Mouse (Mus musculus) gastrocnemius, postnatal 10 days (tissue): Measurements from ENCODE around the gene Large1. TPM values are rescaled to one million over a fixed set of nuclear protein-coding genes. Genes with fewer than 3 reads are reported as not detected.
A peak's percentile ranks its signal among the peaks of the same experiment; 100 is the strongest.
"Not testable (repeated sequence)": the region's sequence is repeated elsewhere in the genome, so short reads cannot be mapped to it uniquely, and the experiment has no call there.

ENCODE experiments used
- DNase-seq: peaks from one replicate; pipeline ENCODE4 v3.0.0; 2021; ENCODE audit warnings: mixed read lengths
- long read RNA-seq, 2 experiments: library from polyadenylated mRNA; stranded (forward); transcript quantifications; one replicate each; pipeline ENCODE4 v2.0.0; 2021
- total RNA-seq, 2 experiments: library from RNA; stranded (reverse); gene quantifications; 2 replicates each; pipeline ENCODE4 v1.2.3; 2021

The Large1 gene
- 10 to 100 TPM; 25.1 to 26.9 TPM for total RNA-seq
- long read RNA-seq, experiment 1, full-length matches to known transcripts: 11 of 15 reads
- long read RNA-seq, experiment 1, partial matches to known transcripts: 1 of 15 reads
- long read RNA-seq, experiment 1, other reads (novel, unspliced or antisense): 3 of 15 reads
- long read RNA-seq, experiment 2, full-length matches to known transcripts: 6 of 11 reads
- long read RNA-seq, experiment 2, partial matches to known transcripts: 2 of 11 reads
- long read RNA-seq, experiment 2, other reads (novel, unspliced or antisense): 3 of 11 reads

- DNase-seq: peak; percentile 97
Observed at GRCm38 (mm10) chr8:73353108-73353793, at the start of gene Large1. Gene Large1, minus strand, starts transcription at chr8:73353540.

- no peak for DNase-seq
Observed at GRCm38 (mm10) chr8:73400343-73400742, 47.0 kb upstream of the Large1 start.

GRCm38 (mm10) chr8:73373001-73373400 is 19.7 kb upstream of the Large1 start:
- not testable (repeated sequence) for DNase-seq

GRCm38 (mm10) chr8:73355979-73356378 is 2.6 kb upstream of the Large1 start:
- DNase-seq: peak; percentile 34

- peak; percentile 33 for DNase-seq
Observed at GRCm38 (mm10) chr8:73354201-73354881, 1.0 kb upstream of the Large1 start.

GRCm38 (mm10) chr8:73353794-73354179 is 447 bp upstream of the Large1 start:
- no peak for DNase-seq

- DNase-seq: peak; percentile 47
Observed at GRCm38 (mm10) chr8:73352301-73353107, 836 bp downstream of the Large1 start.

GRCm38 (mm10) chr8:73350366-73350765 is 3.0 kb downstream of the Large1 start:
- DNase-seq: no peak

- DNase-seq: peak; percentile 28
Observed at GRCm38 (mm10) chr8:73342761-73343395, 10.5 kb downstream of the Large1 start.

GRCm38 (mm10) chr8:73336845-73337244 is 16.5 kb downstream of the Large1 start:
- DNase-seq: no peak

GRCm38 (mm10) chr8:73329131-73329530 is 24.2 kb downstream of the Large1 start:
- no peak for DNase-seq

GRCm38 (mm10) chr8:73328056-73328455 is 25.3 kb downstream of the Large1 start:
- DNase-seq: no peak

- DNase-seq: no peak
Observed at GRCm38 (mm10) chr8:73324667-73325066, 28.7 kb downstream of the Large1 start.

- DNase-seq: no peak
Observed at GRCm38 (mm10) chr8:73323591-73323990, 29.7 kb downstream of the Large1 start.

GRCm38 (mm10) chr8:73319500-73319899 is 33.8 kb downstream of the Large1 start:
- not testable (repeated sequence) for DNase-seq

- DNase-seq: no peak
Observed at GRCm38 (mm10) chr8:73313911-73314310, 39.4 kb downstream of the Large1 start.

GRCm38 (mm10) chr8:73312714-73313607 is 40.4 kb downstream of the Large1 start:
- DNase-seq: no peak

- no peak for DNase-seq
Observed at GRCm38 (mm10) chr8:73310471-73310870, 42.9 kb downstream of the Large1 start.

- no peak for DNase-seq
Observed at GRCm38 (mm10) chr8:73310036-73310435, 43.3 kb downstream of the Large1 start.

GRCm38 (mm10) chr8:73303907-73304306 is 49.4 kb downstream of the Large1 start:
- DNase-seq: no peak

GRCm38 (mm10) chr8:73302947-73303346 is 50.4 kb downstream of the Large1 start:
- no peak for DNase-seq
